Mouse (Mus musculus): ENCODE results near the gene Hk2.

DNA sequence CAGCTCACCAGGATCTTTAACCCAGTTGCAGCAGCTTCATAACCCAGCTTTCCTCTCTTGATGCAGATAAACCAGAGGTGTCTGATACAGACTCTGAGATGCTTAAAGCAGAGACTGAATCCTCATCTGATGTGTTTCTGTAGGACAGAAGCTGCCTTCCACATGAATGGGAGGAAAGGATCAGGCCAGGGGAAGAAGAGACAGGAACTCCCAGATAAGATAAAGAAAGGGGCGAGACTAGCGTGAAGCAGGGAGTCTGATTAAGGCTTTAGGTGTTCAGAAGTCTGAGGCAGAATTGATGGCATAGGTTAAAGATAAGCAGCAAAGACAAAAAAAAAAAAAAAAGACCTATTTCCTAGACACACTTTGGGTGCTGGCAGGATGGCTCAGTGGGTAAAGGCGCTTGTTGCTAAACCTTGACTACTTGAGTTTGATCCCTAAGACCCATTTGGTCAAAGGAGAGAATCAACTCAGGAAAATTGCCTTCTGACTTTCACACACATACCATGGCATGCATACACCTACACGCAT lies 2.9 kb upstream of the Hk2 start:
- TF ChIP-seq POLR2A (IDR thresholded peaks at IDR 0.05; ENCODE audit: borderline replicate concordance, low read depth, low read length) (no peak), CTCF (IDR thresholded peaks at IDR 0.05; ENCODE audit: low read depth, low read length) (no peak)

Data from bone marrow macrophage, adult 2 months (primary cell).